Mouse (Mus musculus) skeletal muscle tissue, postnatal 0 days (tissue): ENCODE results near the gene Bbs7. TPM values are rescaled to one million over a fixed set of nuclear protein-coding genes. Genes with fewer than 3 reads are reported as not detected.

Experiments used
- polyA plus RNA-seq: library from polyadenylated mRNA; unstranded; fragments of >200 nt; fragmentation: Nextera tagmentation; extraction: Ambion mirVana; gene quantifications from 2 replicates; pipeline ENCODE4 v1.2.1, GENCODE M21; 2015

Bbs7 gene
- 4.8 and 6.4 TPM in 2 replicates for polyA plus RNA-seq

GRCm38 (mm10) chr3:36613202-36613907 is at the start of gene Bbs7:
Bbs7 (minus strand) TSS chr3:36613477.

GRCm38 (mm10) chr3:36571827-36572378 is 41.4 kb downstream of the Bbs7 start, which contains the start of gene Ccna2:
Ccna2 (minus strand) TSS chr3:36572150.

GRCm38 (mm10) chr3:36552406-36553047 is 60.8 kb downstream of the Bbs7 start, which contains the start of gene Exosc9:
Exosc9 (plus strand) TSS chr3:36552606.

Other genes with a start within 250 kb of the Bbs7 start
- 192 and 244 TPM in 2 replicates for gene Anxa5, start 137.6 kb downstream of the Bbs7 start, polyA plus RNA-seq
- 4.1 and 5.2 TPM in 2 replicates for gene 1810062G17Rik, start 137.5 kb downstream of the Bbs7 start, polyA plus RNA-seq
- gene Gm11549, start 91.7 kb downstream of the Bbs7 start, polyA plus RNA-seq, result 0.33 and 0.46 TPM in 2 replicates
- 31.2 and 33.2 TPM in 2 replicates for gene Exosc9, start 60.9 kb downstream of the Bbs7 start, polyA plus RNA-seq
- 32.0 and 36.3 TPM in 2 replicates for gene Ccna2, start 41.3 kb downstream of the Bbs7 start, polyA plus RNA-seq
- gene Trpc3, start 76.7 kb upstream of the Bbs7 start, polyA plus RNA-seq, result 1.9 and 5.7 TPM in 2 replicates
- gene 4932438A13Rik, start 249.6 kb upstream of the Bbs7 start, polyA plus RNA-seq, result 21.5 and 23.6 TPM in 2 replicates